Mouse (Mus musculus): ENCODE results near the gene Gpatch8. TPM values are rescaled to one million over a fixed set of nuclear protein-coding genes. Genes with fewer than 3 reads are reported as not detected.

The Gpatch8 gene
- polyA plus RNA-seq, 1 experiment, result 1.1 TPM

DNA sequence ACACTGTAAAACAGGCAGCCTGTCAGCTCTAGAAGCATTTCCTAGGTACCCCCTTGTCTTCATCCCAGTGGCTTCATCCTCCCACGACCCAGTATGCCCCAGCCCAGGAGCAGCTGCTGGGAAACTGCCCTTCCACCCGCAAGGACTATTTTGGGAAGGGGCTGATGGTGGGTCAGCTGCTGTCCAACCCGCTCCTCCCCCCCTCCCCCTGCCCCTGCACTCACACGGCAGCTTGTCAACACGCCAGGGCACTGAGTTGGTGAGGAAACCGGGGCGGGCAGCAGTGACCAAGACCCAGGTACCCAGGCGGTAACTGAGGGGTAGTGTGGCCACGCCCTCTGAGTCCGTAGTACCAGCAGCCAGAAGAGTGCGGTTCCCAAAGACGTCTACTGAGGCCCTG, 112.5 kb downstream of the Gpatch8 start:
- Histone ChIP-seq H3K27me3 (ENCODE audit: control insufficient read depth) (peaks cover 82% of the 10 kb centered on the region), H3K9me3 (ENCODE audit: control insufficient read depth, low read length) (peaks cover 10% of the 10 kb centered on the region), H3K36me3 (ENCODE audit: control insufficient read depth) (no peaks in the 10 kb centered on the region), H3K4me1 (ENCODE audit: control insufficient read depth) (peaks cover 13% of the 10 kb centered on the region), H3K4me3 (replicated peaks) (no peak overlapping the region)
- TF ChIP-seq GATA1 (IDR thresholded peaks at IDR 0.05; ENCODE audit: low read length), result no peak
- TF ChIP-seq TAL1 (IDR thresholded peaks at IDR 0.05; ENCODE audit: low read length), result no peak

DNA sequence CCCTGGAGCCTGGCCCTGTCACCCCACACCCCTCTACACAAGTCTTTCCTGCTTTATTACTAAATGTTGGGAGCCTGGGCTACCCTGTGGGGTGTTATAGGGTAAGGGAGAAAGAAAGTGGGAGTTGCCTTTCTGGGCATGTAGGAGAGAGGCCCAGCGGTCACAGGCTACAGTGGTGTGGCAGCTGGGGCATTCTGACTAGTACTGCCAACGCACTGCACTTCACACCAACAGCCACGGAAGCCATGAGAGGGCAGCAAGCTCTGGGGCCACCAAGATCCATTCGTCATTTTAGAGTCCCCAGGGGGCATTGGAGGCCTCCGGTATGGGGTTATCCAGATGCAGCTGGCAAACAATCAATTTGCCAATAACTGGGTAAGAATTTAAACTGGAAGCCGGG, 114.1 kb downstream of the Gpatch8 start:
- no peak for TF ChIP-seq TAL1 (IDR thresholded peaks at IDR 0.05; ENCODE audit: low read length)
- TF ChIP-seq GATA1 (IDR thresholded peaks at IDR 0.05; ENCODE audit: low read length), result no peak
- Histone ChIP-seq H3K4me3 (replicated peaks) (no peak overlapping the region), H3K36me3 (ENCODE audit: control insufficient read depth) (no peaks in the 10 kb centered on the region), H3K4me1 (ENCODE audit: control insufficient read depth) (peaks cover 20% of the 10 kb centered on the region), H3K9me3 (ENCODE audit: control insufficient read depth, low read length) (peaks cover 18% of the 10 kb centered on the region), H3K27me3 (ENCODE audit: control insufficient read depth) (peaks cover 82% of the 10 kb centered on the region)

DNA sequence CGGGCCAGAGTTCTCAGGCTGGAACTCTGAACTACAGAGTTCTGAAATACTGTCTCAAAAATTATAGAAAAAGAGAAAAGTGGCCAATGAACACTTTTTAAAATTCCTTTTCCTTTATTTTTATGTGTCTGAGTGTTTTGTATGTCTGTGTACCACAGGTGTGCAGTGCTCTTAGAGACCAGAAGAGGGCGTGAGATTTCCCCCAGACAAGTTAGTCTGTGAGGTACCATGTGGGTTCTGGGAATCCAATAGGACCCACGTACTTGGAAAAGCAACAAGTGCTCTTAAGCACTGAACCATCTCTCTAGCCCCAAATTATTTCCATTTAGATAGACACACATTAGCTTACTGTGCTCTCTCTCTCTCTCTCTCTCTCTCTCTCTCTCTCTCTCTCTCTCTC, 114.8 kb downstream of the Gpatch8 start:
- Histone ChIP-seq H3K4me3 (replicated peaks) (no peak overlapping the region), H3K27me3 (ENCODE audit: control insufficient read depth) (peaks cover 82% of the 10 kb centered on the region), H3K9me3 (ENCODE audit: control insufficient read depth, low read length) (peaks cover 17% of the 10 kb centered on the region), H3K36me3 (ENCODE audit: control insufficient read depth) (peaks cover under 1% of the 10 kb centered on the region; the same call in 1 of the 2 replicates), H3K4me1 (ENCODE audit: control insufficient read depth) (peaks cover 15% of the 10 kb centered on the region)
- TF ChIP-seq GATA1 (IDR thresholded peaks at IDR 0.05; ENCODE audit: low read length) (no peak), TAL1 (IDR thresholded peaks at IDR 0.05; ENCODE audit: low read length) (no peak)

GRCm38 (mm10) chr11:102440255-102440654, 115.9 kb downstream of the Gpatch8 start:
- Histone ChIP-seq H3K4me1 (ENCODE audit: control insufficient read depth) (peaks cover 13% of the 10 kb centered on the region), H3K9me3 (ENCODE audit: control insufficient read depth, low read length) (peaks cover 17% of the 10 kb centered on the region), H3K36me3 (ENCODE audit: control insufficient read depth) (peaks cover 12% of the 10 kb centered on the region; the same call in 1 of the 2 replicates), H3K4me3 (replicated peaks) (no peak overlapping the region), H3K27me3 (ENCODE audit: control insufficient read depth) (peaks cover 82% of the 10 kb centered on the region)
- TF ChIP-seq TAL1 (IDR thresholded peaks at IDR 0.05; ENCODE audit: low read length) (no peak), GATA1 (IDR thresholded peaks at IDR 0.05; ENCODE audit: low read length) (no peak)

GRCm38 (mm10) chr11:102439093-102440082, 116.8 kb downstream of the Gpatch8 start:
- Histone ChIP-seq H3K4me3 (replicated peaks) (no peak overlapping the region), H3K27me3 (ENCODE audit: control insufficient read depth) (peaks cover 74% of the 10 kb centered on the region)
- TF ChIP-seq GATA1 (IDR thresholded peaks at IDR 0.05; ENCODE audit: low read length) (no peak), TAL1 (IDR thresholded peaks at IDR 0.05; ENCODE audit: low read length) (no peak)

DNA sequence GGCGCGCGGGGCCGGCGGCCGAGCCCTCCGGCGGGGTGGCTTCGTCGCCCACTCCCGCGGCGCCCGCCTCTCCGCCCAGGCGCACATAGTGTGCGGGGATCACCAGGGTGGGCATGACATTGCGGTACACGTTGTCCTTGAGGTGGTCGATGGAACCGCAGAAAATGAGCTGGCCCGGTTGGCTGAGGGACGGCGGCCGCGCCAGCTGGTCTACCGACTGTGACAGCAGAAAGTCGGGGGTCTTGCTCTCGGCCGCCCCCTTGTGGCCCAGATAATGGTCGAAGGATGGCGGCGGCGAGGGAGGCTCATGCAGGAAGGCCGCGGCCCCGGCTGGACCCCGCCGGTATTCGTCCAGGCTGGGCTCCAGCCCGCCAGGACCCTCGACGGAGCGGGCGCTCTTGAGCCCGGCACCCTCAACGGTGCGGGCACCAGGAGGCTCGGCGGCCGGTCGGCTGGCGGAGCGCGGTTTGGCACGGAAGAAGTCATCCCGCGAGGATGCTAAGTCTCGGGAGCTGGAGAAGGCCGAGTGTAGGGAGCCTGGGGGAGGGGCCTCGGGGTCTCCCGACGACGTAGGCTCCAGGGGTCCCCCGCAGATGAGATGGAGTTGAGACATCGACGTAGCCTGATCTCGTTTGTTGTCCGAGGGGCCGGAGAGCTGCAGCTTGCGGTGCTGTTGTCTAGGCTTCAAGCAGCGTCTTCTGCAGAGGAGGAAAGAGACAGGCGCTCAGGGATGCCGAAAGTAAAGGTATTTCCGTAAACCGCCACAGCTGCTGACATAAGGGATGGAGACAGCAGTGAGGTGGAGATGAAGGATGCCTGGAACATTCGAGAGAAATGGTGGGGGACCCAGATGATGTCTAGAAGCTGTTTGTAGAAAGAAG, 117.7 kb downstream of the Gpatch8 start:
- H3K4me1 ChIP-seq (ENCODE audit: control insufficient read depth), result peaks cover 17% of the 10 kb centered on the region
- peak overlapping the region; percentile 45 for H3K4me3 ChIP-seq (replicated peaks)
- H3K9me3 ChIP-seq (ENCODE audit: control insufficient read depth, low read length), result peaks cover 17% of the 10 kb centered on the region
- peaks cover 64% of the 10 kb centered on the region for H3K27me3 ChIP-seq (ENCODE audit: control insufficient read depth)
- TF ChIP-seq GATA1 (IDR thresholded peaks at IDR 0.05; ENCODE audit: low read length) (no peak), TAL1 (IDR thresholded peaks at IDR 0.05; ENCODE audit: low read length) (no peak)
- H3K36me3 ChIP-seq (ENCODE audit: control insufficient read depth), result peaks cover 20% of the 10 kb centered on the region

More at GRCm38 (mm10) chr11:102439093-102440082, 116.8 kb downstream of the Gpatch8 start:
- Histone ChIP-seq H3K4me1 (ENCODE audit: control insufficient read depth) (peaks cover 13% of the 10 kb centered on the region), H3K9me3 (ENCODE audit: control insufficient read depth, low read length) (peaks cover 17% of the 10 kb centered on the region), H3K36me3 (ENCODE audit: control insufficient read depth) (peaks cover 18% of the 10 kb centered on the region)

DNA sequence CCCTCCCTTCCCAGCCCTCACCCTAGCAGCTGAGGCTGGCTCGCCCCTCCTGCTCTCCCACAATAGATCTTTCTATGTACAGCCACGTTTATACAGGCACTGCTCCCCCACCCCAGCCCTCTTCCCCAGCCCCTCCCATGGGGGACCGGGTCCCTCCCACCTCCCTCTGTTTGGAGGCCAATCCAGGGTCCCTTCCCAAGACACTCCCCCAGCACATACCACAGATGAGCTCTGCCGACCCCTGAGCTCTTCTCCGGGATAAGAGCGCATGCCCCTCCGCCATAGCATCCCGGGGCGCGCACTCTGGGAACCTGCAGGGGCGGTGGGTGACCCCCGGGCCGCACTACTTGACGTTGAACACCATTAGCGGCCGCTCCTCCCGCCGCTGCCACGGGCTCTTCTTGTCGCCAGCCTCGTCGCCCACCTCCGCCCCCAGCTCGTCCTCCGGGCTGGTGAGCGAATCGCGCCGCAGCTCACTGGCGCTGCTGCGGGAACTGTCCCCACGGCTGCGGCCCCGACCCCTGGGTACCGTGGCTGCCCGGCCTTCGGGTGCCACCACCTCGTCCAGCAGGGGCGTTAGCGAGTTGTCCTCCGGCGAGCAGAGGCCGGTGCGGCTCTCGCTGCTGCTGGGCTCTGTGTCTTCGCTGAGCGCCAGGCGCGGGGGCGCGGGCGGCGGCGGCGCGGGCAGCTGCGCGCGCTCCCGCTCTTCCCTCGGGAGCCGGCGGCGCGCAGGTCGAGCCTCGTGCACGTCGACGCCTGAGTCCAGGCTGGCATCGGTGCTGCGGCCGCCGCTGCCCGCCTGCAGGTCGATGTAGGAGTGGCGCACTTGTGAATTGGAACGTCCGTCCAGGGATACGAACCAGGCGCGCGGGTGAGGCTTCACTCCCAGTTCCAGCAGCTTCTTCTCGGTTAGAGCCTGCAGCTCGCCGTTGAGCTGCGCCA, 118.8 kb downstream of the Gpatch8 start:
- Histone ChIP-seq H3K36me3 (ENCODE audit: control insufficient read depth) (peaks cover 20% of the 10 kb centered on the region), H3K4me1 (ENCODE audit: control insufficient read depth) (peaks cover 22% of the 10 kb centered on the region), H3K27me3 (ENCODE audit: control insufficient read depth) (peaks cover 65% of the 10 kb centered on the region), H3K9me3 (ENCODE audit: control insufficient read depth, low read length) (peaks cover 17% of the 10 kb centered on the region), H3K4me3 (replicated peaks) (peak overlapping the region; percentile 45)
- TF ChIP-seq TAL1 (IDR thresholded peaks at IDR 0.05; ENCODE audit: low read length) (no peak), GATA1 (IDR thresholded peaks at IDR 0.05; ENCODE audit: low read length) (no peak)

- Histone ChIP-seq H3K4me1 (ENCODE audit: control insufficient read depth) (peaks cover 29% of the 10 kb centered on the region), H3K4me3 (replicated peaks) (no peak overlapping the region), H3K36me3 (ENCODE audit: control insufficient read depth) (peaks cover 20% of the 10 kb centered on the region), H3K27me3 (ENCODE audit: control insufficient read depth) (peaks cover 69% of the 10 kb centered on the region), H3K9me3 (ENCODE audit: control insufficient read depth, low read length) (peaks cover 17% of the 10 kb centered on the region)
- no peak for TF ChIP-seq TAL1 (IDR thresholded peaks at IDR 0.05; ENCODE audit: low read length)
- no peak for TF ChIP-seq GATA1 (IDR thresholded peaks at IDR 0.05; ENCODE audit: low read length)
Measured at GRCm38 (mm10) chr11:102436471-102436790, 119.8 kb downstream of the Gpatch8 start.
